Mouse (Mus musculus) adrenal gland, postnatal 4 days (tissue): ENCODE data around the gene Ucn2. TPM values are rescaled to one million over a fixed set of nuclear protein-coding genes. Genes with fewer than 3 reads are reported as not detected.

Experiments
- DNase-seq, 2 experiments: peaks; one replicate each; pipeline ENCODE4 v3.0.0; 2021 to 2022; ENCODE audit warnings: low spot score in 2 of 2, mixed read lengths in 2 of 2
- microRNA-seq: library from miRNA; unstranded; fragments of <30 nt; microRNA quantifications from one replicate; pipeline ENCODE4 v1.2.0, GENCODE M21; 2021
- total RNA-seq, 2 experiments: library from RNA; stranded (reverse); gene quantifications; 2 replicates each; pipeline ENCODE4 v1.2.3; 2021

The Ucn2 gene
- total RNA-seq, 2 experiments from 2014 or later: 0.78 to 1.6 TPM

GRCm38 (mm10) chr9:109028919-109029318, 43.1 kb downstream of the Ucn2 start:
- DNase-seq: no peak

GRCm38 (mm10) chr9:109030312-109030711, 44.5 kb downstream of the Ucn2 start:
- DNase-seq: no peak

GRCm38 (mm10) chr9:109031001-109031400, 45.2 kb downstream of the Ucn2 start:
- DNase-seq: no peak

GRCm38 (mm10) chr9:109031686-109032085, 45.9 kb downstream of the Ucn2 start:
- no peak for DNase-seq

- DNase-seq: no peak
Measured at GRCm38 (mm10) chr9:109032435-109032834, 46.6 kb downstream of the Ucn2 start.

Small RNAs within 50 kb of the gene (microRNA-seq; reads per million reads assigned to microRNA genes)
- gene Mir711: not detected

Other genes with a start within 250 kb of the Ucn2 start
- gene Ip6k2, start 202.2 kb upstream of the Ucn2 start, total RNA-seq: 100 to 1,000 TPM; 124 to 130 TPM
- 10 to 100 TPM; 10.9 to 14.5 TPM for gene Nckipsd, start 177.6 kb upstream of the Ucn2 start, total RNA-seq
- 10 to 100 TPM; 11.0 to 13.6 TPM for gene Celsr3, start 159.7 kb upstream of the Ucn2 start, total RNA-seq
- gene Slc26a6, start 132.7 kb upstream of the Ucn2 start, total RNA-seq: 10 to 100 TPM; 11.4 to 11.9 TPM
- gene Tmem89, start 71.4 kb upstream of the Ucn2 start, total RNA-seq: under 1 TPM in 1 of 2 experiments, not detected in 1; 0.34 TPM
- gene Uqcrc1, start 49.4 kb upstream of the Ucn2 start, total RNA-seq: 100 to 1,000 TPM; 475 to 524 TPM
- gene Col7a1, start 32.4 kb upstream of the Ucn2 start, total RNA-seq: 1 to 10 TPM; 9.0 to 9.5 TPM
- 1 to 10 TPM; 5.3 to 9.1 TPM for gene Pfkfb4, start 5.8 kb downstream of the Ucn2 start, total RNA-seq
- 100 to 1,000 TPM; 113 to 115 TPM for gene Shisa5, start 52.6 kb downstream of the Ucn2 start, total RNA-seq
- 10 to 100 TPM; 21.6 to 23.6 TPM for gene Trex1, start 73.7 kb downstream of the Ucn2 start, total RNA-seq
- 10 to 100 TPM; 20.7 to 21.3 TPM for gene Atrip, start 88.1 kb downstream of the Ucn2 start, total RNA-seq
- gene Ccdc51, start 96.5 kb downstream of the Ucn2 start, total RNA-seq: 10 to 100 TPM; 17.3 to 18.5 TPM
- gene Tma7, start 96.6 kb downstream of the Ucn2 start, total RNA-seq: 100 to 1,000 TPM; 375 to 399 TPM
- 100 to 1,000 TPM; 152 to 161 TPM for gene Plxnb1, start 109.4 kb downstream of the Ucn2 start, total RNA-seq
- not detected for gene Fbxw21, start 176.0 kb downstream of the Ucn2 start, total RNA-seq
- not detected for gene Fbxw13, start 210.0 kb downstream of the Ucn2 start, total RNA-seq
- not detected for gene Fbxw20, start 248.7 kb downstream of the Ucn2 start, total RNA-seq